Mouse (Mus musculus) cerebellum, adult 8-10 months (tissue): Measurements from ENCODE around the gene Fbxo10.
"Not testable (repeated sequence)": the region's sequence is repeated elsewhere in the genome, so short reads cannot be mapped to it uniquely, and the experiment has no call there.

Experiments
- DNase-seq: peaks from one replicate; pipeline ENCODE4 v3.0.0; 2022

Fbxo10 gene

DNA sequence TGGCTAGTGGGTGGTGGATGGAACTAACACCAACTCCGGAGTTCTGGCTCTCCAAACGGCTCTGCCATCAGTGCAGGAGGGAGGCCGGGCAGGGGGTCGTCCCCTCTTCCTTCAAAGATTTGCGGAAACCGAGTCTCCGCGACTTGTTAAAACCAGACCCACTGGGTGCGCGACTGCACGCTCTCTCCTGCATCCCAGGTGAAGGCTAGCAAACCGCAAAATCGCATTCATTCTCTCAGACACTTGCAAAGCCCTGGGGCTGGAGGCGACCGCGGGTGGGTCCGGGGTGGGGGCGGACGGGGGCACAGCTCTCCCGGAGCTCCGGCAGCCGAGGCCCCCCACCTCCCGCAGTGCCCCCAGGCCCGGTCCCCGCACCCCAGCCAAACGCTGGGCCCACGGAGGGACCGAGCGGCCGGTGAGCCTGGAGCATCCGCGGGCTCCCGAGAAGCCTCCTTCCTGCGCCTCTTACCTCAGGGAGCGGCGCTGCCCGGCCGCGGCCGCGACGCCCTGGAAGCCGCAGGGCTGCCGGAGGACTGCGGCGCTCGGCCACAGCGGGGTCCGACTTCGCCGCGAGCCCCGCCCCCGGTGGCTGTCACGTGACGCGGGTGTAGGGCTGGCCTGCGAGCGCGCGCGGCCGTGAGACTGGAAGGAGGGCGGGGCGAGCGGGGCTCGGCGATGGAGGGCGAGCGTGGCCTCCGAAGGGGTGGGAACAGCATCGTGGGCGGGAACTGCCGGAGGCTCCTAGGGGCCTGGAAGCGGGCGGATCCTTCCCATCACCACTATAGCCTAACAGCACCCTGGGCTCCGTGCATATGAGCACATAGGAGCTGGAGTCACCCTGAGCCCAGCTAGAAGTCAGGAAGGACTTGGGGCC is at the start of gene Fbxo10:
Fbxo10 (minus strand) TSS at position 584 of the 874 bp plus-strand sequence.
- peak; percentile 88 for DNase-seq

DNA sequence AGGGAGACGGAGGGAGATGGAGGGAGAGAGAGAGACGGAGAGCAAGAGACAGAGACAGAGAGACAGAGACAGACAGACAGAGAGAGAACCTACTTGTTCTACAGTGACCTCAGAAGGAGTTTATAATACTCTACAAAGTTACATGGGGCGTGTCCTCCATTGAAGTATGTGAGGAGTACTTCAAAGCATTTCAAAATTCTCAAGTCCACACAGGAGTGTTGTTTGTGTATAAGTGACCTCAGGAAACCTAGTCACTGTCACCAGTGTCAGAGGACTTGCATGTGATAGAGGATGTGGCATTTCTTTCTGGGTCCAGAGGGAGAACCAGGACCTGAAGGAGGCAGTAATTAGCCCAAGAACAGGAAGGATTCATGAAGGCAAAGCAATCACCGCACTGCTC is 46.6 kb upstream of the Fbxo10 start:
- DNase-seq: no peak

DNA sequence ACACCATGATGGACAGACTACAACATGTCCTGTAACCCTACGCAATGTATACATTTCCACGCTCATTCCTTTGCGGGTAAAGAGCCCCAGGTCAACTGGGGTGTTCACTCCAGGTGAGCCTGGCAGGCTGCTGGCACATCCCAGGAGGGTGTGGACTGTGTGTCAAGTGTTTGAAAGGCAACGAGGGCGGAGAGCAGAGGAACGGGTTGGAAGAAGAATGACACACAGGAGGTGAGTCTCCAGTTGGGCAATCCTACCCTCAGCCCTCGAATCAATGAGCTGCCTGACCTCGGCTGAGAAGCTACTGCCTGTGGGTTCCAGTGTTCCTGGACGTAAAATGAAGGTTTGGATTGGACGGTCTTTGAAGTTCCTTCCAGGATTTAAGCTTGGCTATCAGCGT is 36.9 kb upstream of the Fbxo10 start:
- DNase-seq: no peak

DNA sequence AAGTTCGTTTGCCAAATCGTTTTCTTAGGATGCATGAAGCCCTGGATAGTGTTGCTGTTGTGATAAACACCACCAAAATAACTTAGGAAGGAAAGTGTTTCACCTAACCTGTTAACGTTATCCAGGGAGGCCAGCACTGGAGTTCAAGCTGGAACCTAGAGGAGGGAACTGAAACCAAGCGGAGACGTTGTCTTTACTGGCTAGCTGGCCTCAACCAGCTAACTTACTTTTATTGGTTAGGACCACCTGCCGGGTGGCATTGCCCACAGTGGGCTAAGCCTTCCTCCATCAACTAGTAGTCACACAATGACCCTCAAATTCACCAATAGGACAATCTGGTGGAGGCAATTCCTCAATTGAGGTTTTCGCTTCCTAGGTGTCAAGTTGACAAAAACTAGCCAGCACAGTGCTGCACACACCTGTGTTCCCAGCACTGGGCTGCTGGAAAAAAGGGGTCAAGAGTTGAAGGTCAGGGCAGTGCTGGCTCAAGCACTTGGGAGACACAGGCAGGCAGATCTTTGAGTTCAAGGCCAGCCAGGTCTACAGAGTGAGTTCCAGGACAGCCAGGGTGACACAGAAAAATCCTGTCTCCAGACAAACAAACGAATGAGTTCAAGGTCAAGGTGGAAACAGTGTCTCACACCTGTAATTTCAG is 24.2 kb upstream of the Fbxo10 start:
- DNase-seq: peak; percentile 5

DNA sequence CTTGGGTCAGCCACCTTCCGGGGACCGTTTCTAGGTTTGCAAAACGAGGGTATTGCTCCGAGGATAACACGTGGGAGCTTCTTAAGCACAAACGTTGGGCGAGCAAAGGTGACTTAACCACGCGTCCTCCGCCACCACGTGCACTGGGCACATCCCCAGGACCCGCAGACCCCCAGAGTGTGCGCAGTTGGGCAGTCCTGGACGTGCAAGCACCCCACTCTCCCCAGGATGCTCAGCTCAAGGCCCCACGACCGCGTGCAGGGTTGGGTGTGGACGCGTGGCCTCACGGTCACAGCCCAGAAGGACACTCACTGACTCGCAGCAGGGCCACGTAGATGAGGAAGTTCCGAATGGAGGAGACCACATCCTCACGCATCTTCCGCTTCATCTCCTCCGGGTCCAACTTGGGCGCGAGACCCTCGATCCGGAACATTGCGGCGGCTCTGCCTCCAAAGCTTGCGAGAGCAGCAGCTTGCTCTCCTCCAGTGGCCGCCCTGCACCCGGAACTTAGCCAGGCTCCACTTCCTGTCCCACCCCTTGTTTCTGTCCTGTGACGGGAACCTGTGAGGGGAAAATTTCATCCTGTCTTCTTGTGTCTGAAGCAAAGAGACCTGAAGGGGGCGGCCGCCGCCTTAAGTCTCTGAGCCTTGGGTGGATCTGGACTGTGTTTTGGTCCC is 23.3 kb upstream of the Fbxo10 start, which contains the start of gene Tomm5:
Tomm5 (minus strand) TSS at position 514 of the 677 bp plus-strand sequence.
- peak; percentile 87 for DNase-seq

DNA sequence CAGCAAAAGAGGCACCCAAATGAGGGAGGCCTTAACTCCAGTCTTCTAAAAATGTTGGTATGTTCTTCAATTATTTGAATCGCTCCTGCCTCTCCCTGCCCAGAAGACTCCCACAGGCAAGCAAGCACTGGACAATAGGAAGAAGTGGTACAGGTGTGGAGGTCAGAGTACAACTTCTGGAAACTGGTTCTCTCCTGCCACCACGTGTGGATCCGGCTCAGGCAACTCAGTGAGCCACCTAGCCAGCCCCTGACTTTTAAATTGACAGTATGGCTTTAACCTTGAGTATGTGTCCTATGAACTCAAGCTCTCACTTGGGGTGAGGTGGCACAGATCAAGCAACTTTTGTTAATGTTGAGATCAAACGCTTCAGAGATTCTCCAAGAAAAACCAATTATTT is 22.7 kb upstream of the Fbxo10 start:
- DNase-seq: no peak

DNA sequence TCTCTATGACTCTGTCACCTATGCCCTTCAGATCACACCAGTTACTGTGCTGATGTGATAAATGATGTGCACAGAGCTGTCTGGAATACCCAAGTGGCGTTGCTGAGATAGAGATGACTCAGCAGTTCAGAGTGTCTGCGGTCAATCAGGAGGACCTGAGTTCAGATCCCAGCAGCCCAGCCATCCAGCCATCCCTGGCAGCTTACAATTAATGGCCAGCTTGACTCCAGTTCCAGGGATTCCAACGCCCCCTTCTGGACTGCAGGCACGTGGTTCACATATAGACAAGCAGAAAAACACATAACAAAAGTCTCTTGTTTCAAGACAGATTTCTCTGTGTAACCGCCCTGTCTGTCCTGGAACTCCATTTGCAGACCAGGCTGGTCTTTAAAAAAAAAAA is 22.0 kb upstream of the Fbxo10 start:
- DNase-seq: no peak

DNA sequence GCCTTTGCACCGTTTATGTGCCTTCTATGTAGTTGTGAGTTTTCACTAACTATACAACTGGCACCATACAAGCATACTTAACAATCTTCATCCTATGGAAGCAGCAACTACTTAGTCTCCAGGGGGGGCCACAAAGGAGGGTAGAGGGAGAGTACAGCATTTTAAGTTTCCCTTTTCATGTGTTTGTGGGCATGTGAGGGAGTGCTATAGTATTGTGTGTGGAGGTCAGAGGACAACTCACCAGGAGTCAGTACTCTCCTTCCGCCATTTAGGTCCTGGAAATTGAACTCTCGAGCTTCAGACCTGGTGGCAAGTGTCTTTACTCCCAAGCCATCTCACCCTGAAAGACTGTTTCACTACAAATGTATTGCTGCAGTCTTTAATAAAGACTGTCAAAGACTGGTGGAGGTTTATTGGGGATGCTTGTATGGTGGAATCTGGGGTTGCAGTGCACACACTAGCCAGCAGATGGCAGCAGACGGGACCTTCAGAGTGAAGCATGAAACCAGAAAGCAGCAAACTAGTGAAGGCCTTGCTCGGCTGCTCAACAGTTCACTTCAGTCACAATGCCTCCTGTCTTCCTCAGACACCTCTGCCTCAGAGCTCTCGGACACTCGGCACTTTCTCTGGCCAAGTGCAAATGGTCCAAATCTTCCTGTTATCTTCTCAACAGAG is 12.9 kb upstream of the Fbxo10 start:
- DNase-seq: peak; percentile 51

DNA sequence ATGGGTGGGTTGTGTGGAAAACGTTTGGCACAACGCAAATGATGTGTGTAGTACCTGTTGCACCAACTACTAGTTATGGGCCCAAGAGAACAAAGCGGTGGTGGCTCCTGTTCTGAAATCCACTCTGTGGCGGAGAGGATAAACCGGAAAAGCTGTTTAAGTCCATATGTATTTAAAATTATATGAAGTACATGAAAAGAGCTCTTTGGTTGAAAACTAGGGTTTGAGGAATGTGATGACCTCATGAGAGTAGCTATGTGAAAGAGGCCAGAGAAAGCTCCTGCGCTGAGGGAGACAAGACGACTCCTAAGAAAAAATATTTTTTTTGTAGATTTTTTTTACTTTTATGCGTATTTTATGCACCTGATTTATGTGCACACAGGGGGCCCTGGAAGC is 489 bp upstream of the Fbxo10 start:
- no peak for DNase-seq

DNA sequence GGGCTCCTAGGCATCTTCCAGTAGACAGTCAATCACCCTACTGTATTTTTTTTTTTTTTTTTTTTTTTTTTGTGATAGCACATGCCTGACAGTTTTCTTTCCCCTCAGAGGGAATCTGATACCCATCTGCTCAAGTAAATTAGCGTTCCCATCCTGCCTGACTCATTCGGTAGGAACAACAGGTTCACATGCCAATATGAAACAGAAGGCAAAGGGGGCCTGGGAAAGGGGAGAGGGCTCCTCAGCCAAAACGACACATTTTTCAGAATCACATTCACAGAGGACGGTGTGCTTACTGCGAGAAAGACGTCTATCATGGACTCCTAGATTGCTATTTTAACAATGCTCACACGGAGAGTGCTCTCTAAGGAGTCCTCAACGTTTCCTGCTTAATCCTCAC is 917 bp downstream of the Fbxo10 start:
- DNase-seq: no peak

DNA sequence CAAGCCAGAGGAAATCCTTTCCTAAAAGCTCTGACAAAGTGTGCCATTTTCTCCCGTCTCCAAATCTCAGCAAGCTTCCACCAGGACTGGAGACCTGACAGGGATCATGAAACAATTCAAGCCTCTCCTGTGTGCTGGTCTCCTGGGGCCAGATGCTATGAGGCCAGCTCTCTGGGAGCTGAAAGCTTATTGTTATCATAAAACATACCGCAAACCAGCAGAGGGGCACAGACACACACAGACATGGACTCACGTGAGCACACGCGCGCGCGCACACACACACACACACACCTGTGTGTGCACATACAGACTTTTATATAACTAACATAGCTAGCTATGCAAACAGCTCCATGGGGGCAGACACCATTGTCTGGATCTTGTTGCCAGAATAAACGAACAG is 1.5 kb downstream of the Fbxo10 start:
- no peak for DNase-seq

DNA sequence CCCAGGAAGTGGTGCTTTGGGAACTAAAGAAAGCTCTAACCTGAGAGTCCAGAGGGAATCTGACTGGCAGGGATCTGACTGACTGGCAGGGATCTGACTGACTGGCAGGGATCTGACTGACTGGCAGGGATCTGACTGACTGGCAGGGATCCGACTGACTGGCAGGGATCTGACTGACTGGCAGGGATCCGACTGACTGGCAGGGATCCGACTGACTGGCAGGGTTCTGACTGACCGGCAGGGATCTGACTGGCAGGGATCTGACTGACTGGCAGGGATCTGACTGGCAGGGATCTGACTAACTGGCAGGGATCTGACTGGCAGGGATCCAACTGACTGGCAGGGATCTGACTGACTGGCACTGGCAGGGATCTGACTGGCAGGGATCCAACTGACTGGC is 3.4 kb downstream of the Fbxo10 start:
- DNase-seq: peak; percentile 49

DNA sequence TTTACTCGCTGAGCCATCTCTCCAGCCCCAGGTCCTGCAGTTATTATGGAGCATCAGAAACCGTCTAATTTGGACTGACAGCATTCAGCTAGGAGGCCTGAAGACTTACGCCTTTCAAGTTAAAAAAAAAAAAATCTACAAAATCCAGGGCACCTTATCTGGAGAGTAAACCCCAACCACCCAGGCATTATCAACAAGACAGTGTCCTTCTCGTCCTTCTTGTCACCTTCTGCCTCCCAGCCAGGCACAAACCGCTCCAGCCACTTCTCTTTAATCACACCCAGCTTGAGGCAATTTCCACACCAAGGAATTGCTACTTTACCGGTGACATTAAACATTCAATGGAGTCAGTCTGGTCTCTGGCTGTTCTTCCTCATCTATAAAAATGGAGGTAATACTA is 10.9 kb downstream of the Fbxo10 start:
- no peak for DNase-seq

DNA sequence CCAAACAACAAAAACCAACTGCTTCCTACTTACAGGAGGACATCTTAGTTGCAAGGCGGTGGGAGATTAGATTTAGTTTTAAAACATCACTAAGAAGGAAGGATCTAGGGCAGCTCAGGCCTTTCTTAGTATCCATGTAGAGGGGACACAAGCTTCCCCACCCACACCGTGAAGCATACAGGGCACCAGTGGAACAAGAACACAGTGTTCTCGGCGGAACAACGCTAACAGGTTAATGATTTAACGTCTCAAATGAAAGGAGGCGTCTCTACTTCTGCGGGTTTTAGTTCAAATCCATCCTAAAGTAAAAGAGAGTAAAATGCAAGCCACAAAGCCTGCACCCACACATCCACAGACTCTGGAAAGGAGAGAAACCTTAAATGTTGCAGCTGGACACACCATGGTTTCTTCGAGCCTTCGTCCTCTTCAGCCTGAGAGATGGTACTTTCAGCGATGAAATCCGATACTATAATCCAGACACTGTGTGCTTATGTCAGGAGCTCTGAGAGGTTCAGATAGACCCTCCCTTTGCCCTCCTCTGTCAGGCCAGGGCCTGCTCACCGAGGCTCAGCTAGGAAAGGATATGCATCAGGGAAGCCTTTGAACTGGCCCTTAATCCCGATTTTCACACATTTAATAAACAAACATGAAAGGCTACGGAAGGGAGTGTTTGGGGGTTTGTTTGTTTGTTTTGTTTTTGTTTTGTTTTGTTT is 12.0 kb downstream of the Fbxo10 start:
- no peak for DNase-seq

DNA sequence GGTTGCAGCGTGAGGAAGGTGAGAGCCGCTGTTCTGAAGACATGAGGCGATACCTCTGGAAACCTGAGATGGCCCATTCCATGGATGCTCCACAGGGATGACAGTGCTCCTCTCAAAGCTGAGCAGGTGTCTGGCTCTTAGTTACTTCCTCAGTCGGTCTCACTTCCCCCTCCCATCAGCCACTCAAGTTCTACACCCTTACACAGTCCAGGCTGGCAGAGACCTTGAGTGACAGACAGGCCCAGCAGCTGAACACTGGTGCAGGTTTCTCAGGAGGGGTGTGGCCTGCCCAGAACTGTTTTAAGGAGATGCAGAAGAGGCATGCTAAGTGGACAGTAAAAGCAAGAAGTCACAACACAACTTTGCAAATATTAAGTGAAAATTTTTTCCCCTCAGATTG is 16.7 kb downstream of the Fbxo10 start:
- DNase-seq: no peak

DNA sequence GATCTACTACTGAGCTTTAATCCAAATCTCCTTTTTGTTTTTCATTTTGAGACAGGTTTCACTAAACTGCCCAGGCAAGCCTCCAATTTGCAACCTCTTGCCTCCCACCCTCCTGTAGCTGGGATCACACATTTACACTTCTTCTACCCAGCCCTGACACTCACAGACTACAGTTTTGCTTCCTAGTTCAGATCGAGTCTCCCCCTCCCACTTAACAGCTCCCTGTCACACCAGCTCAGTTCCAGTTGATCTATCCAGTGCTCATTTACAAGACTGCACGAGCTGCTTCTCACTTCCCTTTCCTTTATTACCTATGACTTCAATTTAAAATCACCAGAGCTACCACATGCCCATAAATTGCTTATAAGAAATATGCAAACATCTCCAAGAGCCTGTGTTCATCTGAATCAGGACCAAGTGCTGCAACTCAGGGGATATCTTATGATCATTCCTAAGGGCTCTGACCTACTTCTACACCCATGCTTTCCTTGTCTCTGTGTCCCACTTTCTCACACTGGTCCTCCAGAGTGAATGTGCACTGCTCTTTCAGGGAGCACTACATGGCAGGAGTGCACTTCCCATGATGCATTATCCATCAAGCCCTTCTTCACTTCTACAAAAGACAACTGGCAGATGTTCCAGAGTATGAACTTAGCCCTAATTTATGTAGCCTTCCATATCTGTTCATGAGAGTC is 18.2 kb downstream of the Fbxo10 start:
- DNase-seq: no peak

DNA sequence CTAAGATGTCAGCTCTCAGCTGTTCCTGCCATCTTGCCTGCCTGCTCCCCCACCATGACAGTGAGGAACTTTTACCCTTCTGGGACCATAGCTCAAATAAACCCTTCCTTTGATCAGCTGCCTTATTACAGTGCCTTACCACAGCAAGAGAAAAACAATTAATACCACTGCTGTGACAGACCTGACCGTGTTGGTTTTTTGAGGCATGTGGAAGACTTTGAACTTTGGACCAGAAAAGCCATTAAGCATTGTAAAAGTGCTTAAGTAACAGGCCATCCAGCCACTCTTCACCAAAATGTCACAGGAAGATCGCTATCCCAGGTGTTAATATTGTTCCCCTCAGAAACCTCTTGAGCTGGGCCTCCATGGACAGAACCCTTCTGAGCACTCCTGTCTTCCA is 19.8 kb downstream of the Fbxo10 start:
- DNase-seq: no peak

DNA sequence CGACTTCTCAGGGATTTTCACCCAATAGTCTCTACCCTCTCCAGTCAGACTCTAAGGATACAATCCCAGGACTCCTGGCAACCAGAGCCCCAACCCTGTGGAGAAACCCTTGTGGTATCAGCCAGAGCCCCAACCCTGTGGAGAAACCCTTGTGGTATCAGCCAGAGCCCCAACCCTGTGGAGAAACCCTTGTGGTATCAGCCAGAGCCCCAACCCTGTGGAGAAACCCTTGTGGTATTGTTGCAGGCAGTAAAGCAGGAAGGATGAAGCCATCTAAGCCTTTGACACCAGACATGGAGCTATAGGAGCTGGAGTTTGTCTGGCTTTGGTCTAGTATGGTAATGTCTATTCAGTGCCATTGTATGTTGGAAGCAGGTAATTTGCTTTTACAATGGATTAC is 20.6 kb downstream of the Fbxo10 start:
- not testable (repeated sequence) for DNase-seq

DNA sequence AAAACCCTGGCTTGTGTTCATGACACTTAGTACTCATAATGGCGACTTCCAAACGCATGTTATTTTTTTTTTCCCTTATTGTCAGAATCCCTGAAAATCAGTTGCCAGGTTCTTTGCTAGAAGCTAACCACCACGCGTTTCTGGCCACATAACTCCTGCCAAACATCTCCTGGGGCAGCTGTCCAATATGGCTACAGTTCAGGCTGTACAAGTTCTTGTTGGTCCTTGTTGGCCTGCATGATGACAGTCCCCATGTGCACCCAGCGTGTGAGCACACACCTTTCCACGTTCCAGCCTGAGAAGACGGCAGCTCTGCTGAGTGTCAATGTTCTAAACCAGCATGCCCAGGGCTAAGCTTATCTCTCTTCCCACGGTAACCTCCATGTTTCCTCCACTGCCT is 29.0 kb downstream of the Fbxo10 start:
- DNase-seq: peak; percentile 32

DNA sequence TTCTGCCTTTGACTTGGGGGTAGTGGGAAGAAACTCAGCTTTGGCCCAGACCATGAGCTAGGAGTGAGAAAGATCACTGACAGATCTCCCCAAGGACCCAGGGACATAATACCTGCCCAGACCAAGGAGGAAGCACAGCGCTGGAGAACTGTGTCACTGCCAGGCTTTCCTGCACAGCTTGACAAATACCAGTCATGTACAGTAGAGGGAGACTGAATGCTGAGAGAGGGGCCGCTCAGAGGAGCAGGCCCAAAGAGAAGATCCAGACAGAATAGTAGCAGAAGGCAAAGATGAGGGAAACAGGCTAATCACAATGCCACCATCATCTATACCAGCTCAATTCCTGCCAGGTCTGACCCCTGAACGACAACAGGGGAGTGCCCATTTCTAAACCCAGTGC is 29.5 kb downstream of the Fbxo10 start:
- peak; percentile 12 for DNase-seq

DNA sequence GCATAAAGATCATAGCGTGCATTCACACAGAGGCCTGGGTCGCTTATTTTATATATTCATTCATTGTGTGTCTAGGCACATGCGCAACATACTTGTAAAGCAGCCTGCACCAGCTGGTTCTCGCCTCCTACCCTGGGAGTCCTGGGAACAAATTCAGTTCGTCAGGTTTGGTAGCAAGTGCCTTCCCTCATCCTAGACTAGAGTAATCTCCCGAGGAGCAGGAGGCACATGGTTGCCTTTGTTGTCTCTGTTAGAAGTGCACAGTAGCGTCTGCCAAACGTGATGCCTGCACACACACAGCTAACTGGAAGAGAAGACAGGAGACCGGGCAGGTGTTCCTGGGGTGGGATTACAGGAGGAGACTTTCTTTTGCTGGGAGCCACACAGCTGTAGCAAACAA is 36.4 kb downstream of the Fbxo10 start:
- DNase-seq: no peak
